Mouse (Mus musculus): ENCODE measurements around the gene Ostm1.

- no peak for TF ChIP-seq CTCF (IDR thresholded peaks at IDR 0.05; ENCODE audit: low read depth)
- TF ChIP-seq EP300 (IDR thresholded peaks at IDR 0.05; ENCODE audit: low read depth) = no peak
These were observed 78.3 kb downstream of the Ostm1 start for GRCm38 (mm10) chr10:42661916-42662315.
